Mouse (Mus musculus): ENCODE data around the gene Nfic. TPM values are rescaled to one million over a fixed set of nuclear protein-coding genes. Genes with fewer than 3 reads are reported as not detected.
A peak's percentile ranks its signal among the peaks of the same experiment; 100 is the strongest.

Nfic gene
- 10.6 and 15.9 TPM in 2 replicates for total RNA-seq (2014; fragmentation: Nextera tagmentation)
- 3.0 and 3.4 TPM in 2 replicates for total RNA-seq (2017)

- ATAC-seq (replicated peaks; ENCODE audit: low FRiP score, low TSS enrichment, poor library complexity, severe bottlenecking), result no peak
These were observed at the start of gene Nfic for GRCm38 (mm10) chr10:81455181-81455895. Gene Nfic, minus strand, starts transcription at chr10:81455635.

- peak; percentile 36 for ATAC-seq (replicated peaks; ENCODE audit: low FRiP score, low TSS enrichment, poor library complexity, severe bottlenecking)
These were observed 47.2 kb upstream of the Nfic start for GRCm38 (mm10) chr10:81502658-81503057.

DNA sequence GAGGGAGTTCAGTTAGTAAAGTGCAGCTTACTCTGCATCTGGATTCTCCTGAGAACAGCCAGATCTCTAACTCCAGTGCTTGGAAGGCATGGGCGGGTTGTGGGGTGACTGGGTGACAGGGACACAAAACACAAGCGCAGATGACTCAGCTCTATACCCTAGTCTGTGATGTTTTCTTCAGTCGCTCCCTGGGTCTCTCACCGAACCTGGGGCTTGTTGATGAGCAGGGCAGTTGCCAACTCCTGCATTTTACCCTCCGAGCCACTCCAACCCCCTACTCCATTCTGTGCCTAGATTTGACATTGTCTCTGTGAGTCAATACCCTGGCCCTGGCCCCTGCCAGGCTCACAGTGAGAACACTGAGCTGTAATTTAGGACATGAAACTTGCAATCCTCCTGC is 46.4 kb upstream of the Nfic start:
- no peak for ATAC-seq (replicated peaks; ENCODE audit: low FRiP score, low TSS enrichment, poor library complexity, severe bottlenecking)

GRCm38 (mm10) chr10:81500032-81500431 is 44.6 kb upstream of the Nfic start, which contains the start of gene S1pr4:
Gene S1pr4, minus strand, starts transcription at chr10:81500132.
- no peak for ATAC-seq (replicated peaks; ENCODE audit: low FRiP score, low TSS enrichment, poor library complexity, severe bottlenecking)

GRCm38 (mm10) chr10:81499250-81499901 is 43.9 kb upstream of the Nfic start:
- no peak for ATAC-seq (replicated peaks; ENCODE audit: low FRiP score, low TSS enrichment, poor library complexity, severe bottlenecking)

GRCm38 (mm10) chr10:81498316-81499249 is 43.1 kb upstream of the Nfic start:
- ATAC-seq (replicated peaks; ENCODE audit: low FRiP score, low TSS enrichment, poor library complexity, severe bottlenecking), result peak; percentile 16

GRCm38 (mm10) chr10:81497401-81498270 is 42.2 kb upstream of the Nfic start:
- peak; percentile 43 for ATAC-seq (replicated peaks; ENCODE audit: low FRiP score, low TSS enrichment, poor library complexity, severe bottlenecking)

DNA sequence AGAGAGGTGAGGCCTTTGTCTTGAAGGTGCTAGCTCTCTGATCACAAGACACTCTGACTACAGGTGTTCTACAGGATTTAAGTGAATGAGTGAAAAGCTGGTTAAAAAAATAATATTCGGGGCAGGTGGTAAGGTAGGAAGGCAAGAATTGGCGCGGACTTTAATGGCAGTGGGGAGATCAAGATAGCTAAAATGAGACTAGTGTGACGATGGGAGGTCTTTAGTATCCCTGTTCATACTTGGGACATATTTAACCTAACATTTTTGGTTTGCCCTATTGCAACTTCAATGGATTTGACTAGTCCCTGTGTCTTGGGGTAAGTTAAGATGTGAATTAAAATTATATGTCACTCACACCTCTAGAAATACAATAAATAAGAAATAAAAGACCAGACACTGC is 41.5 kb upstream of the Nfic start:
- no peak for ATAC-seq (replicated peaks; ENCODE audit: low FRiP score, low TSS enrichment, poor library complexity, severe bottlenecking)

DNA sequence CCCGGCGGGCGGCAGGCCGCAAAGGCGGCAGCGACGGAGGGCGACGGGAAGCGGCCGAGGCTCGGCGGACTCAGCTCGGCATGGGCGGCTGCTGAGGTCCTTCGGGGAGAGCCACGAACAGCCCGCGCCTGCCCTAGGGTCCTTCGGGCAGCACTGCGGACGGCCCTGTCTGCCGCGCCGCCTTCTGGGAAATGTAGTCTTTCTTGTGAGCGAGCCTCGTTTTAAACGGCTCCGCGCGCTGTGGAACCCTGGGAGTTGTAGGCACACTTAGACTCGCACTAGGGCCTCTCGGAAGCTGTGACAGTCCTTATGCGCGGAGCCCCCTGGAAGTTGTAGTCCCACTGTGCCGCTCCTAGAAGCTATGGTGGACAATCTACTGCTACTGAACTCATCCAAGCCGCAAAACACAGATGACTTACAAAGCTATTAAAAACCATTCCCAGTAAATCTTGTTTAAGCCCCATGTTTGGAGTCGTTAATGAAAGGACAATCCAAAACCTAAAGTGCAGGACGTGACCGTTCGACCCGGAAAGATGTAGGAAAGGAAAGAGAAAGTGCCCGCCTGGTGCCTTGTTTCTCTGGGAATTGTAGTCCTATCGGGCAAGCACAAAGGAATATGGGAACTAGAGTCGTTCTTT is 40.9 kb upstream of the Nfic start, which contains the start of gene Ncln:
Gene Ncln, minus strand, starts transcription at position 129 of the 638 bp plus-strand sequence.
- peak; percentile 76 for ATAC-seq (replicated peaks; ENCODE audit: low FRiP score, low TSS enrichment, poor library complexity, severe bottlenecking)

GRCm38 (mm10) chr10:81495616-81496263 is 40.3 kb upstream of the Nfic start:
- ATAC-seq (replicated peaks; ENCODE audit: low FRiP score, low TSS enrichment, poor library complexity, severe bottlenecking), result no peak

- no peak for ATAC-seq (replicated peaks; ENCODE audit: low FRiP score, low TSS enrichment, poor library complexity, severe bottlenecking)
These were observed 39.7 kb upstream of the Nfic start for GRCm38 (mm10) chr10:81495151-81495550.

DNA sequence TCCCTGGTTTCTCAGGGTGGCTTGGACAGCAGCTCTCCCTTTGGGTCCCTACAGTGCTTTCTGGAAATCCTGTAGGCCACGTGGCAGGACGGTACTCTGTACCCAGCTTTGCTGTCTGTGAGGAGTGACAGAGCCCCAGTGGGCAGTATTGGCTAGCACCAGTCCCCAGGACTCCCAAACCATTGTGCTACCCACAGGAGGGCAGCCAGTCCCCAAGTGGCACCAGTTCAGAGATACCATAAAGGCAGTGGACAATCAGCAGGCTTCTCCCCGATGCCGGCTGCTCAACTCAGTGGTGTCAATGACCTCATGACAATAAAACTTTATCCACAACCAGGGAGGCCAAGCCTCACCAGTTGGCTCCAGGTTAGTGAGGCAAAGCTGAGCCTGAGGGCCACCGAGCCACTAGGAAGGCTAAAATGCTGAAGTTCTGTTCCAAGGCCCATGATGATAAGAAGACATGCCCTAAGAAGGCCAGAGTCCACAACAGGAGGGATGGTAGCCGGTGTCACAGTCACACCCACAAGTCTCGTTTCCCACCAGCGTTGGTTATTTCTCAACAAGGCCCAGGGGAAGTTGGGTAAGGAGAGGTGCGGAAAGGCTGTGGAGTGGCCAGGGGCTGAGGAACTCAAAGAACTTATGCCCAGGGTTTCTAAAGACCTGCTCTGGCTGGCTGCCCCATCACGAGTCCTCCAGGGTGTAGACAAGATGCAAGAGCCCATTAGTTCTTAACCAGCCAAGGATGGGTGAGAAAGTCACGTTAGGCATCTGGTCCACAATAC is 39.0 kb upstream of the Nfic start:
- ATAC-seq (replicated peaks; ENCODE audit: low FRiP score, low TSS enrichment, poor library complexity, severe bottlenecking), result no peak

GRCm38 (mm10) chr10:81493601-81494220 is 38.3 kb upstream of the Nfic start:
- no peak for ATAC-seq (replicated peaks; ENCODE audit: low FRiP score, low TSS enrichment, poor library complexity, severe bottlenecking)

DNA sequence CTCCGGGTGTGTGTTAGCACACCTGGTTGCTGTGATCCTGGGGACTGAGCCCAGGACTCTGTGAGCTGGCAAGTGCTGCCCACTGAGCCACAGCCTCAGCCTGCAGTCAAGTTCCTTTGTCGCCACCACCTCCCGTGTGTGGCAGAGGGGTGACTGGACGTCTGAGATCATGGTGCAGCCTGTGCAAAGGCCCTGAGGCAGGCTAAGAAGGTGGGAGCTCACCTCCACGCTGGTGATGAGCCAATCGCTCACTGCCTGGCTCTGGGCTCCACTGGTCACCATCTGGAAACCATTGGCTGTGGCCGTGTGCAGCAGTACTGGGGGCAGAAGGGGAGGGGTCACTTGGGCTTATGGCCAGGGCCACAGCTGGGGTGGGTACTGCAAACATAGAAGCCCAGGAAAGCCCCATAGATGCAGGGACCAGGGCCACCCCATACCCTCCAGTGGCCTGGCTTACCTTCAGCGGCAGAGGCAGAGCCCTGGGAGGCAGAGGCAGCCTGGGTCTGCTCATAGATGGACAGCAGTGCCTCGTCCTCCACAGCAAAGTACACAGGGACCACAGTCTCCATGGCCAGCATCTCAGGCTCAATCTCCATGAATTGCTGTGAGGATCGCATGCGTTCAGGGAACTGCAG is 37.3 kb upstream of the Nfic start:
- no peak for ATAC-seq (replicated peaks; ENCODE audit: low FRiP score, low TSS enrichment, poor library complexity, severe bottlenecking)

- no peak for ATAC-seq (replicated peaks; ENCODE audit: low FRiP score, low TSS enrichment, poor library complexity, severe bottlenecking)
These were observed 35.6 kb upstream of the Nfic start for GRCm38 (mm10) chr10:81491018-81491417.

DNA sequence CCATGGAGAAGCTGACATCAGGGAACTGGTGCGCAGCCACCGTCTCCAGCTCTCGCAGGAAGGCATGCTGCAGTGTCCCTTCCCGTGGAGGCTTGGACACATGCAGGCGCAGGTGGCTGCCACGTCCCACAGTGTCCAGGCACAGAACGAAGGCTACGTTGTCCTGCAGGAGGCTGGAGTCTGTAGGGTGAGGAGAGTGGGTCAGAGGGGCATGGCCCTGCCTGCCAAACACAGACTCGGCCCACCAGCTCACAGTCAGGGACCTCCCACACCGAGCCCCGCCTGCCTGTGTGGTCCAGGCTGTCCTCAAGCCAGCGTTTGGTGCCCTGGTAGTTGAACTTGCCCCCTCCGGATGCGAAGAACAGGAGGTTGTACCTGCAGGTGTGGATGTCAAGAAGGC is 34.5 kb upstream of the Nfic start:
- no peak for ATAC-seq (replicated peaks; ENCODE audit: low FRiP score, low TSS enrichment, poor library complexity, severe bottlenecking)

Data from megakaryocyte-erythroid progenitor cell, adult 5-6 weeks (primary cell).